Mouse (Mus musculus): ENCODE data around the gene Brca2.

DNA sequence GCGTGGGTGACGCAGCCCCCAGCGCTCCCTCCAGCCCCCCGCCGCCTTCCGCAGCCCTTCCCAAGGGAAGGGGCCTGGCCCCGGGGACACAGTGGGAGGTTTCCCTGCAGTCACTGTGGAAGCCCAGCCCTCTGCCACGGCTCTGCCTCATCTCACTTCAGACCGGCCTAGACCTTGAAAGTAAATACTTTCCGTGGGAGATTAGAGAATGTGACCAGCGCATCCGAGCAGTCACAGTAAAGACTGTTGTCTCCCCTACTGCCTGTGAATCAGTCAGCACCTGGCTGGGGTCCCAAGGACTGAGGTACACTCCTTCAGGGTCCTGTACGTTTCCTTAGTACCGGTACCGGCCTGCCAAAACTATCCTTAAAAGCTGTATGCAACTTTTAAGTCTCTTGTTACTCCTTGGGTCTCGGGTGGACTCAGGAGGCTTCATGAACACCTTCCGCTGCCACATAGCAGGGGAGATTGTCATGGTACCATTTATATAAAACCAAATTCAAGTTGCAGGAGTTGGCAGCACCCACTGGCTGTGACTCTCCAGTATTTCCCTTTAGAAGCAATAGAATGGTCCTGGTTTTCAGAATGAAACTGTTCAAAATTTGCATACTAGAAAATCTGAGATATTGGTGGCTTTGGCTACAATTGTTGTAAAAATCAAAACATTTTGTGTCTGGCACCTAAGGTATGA, 72.4 kb downstream of the Brca2 start:
- TF ChIP-seq CTCF (IDR thresholded peaks at IDR 0.05; ENCODE audit: low read depth) (no peak), EP300 (optimal IDR thresholded peaks at IDR 0.05) (no peak)

Data from stomach, postnatal 0 days (tissue).